16 mouse cellular contexts compared by ENCODE assay signal in genomic region chr9:66225737-66226485, GRCm38 (mm10).
A peak's percentile ranks its signal among the peaks of the same experiment; 100 is the strongest.
DNase-seq lines count a peak whose midpoint lies in the region; ATAC-seq and TF ChIP-seq lines count a peak whose summit lies in the region.
"Had no signal": no experiment of that assay in that cellular context is flagged by ENCODE, and none has a peak within 500 bp of the region (broad histone marks: within the 10 kb centered on the region; RNA-seq: fewer than 3 reads in every experiment).

No protein-coding gene starts in this region.

- no peak for TF ChIP-seq CTCF in stomach, postnatal 0 days (IDR thresholded peaks at IDR 0.05; ENCODE audit: low read depth)
- no peak for TF ChIP-seq CTCF in hindbrain, postnatal 0 days (IDR thresholded peaks at IDR 0.05; ENCODE audit: low read depth)

- no peak overlapping the region for H3K4me2 ChIP-seq in liver, embryonic 11.5 days
- no peak overlapping the region for H3K4me2 ChIP-seq in liver, embryonic 15.5 days
- H3K4me2 ChIP-seq in stomach, postnatal 0 days (replicated peaks; ENCODE audit: low read depth): no peak overlapping the region
- no peak overlapping the region for H3K4me2 ChIP-seq in hindbrain, postnatal 0 days (ENCODE audit: low read depth, low read length)
- H3K4me2 ChIP-seq: forebrain, embryonic 12.5 days; heart, embryonic 15.5 days; hindbrain, embryonic 13.5 days; kidney, embryonic 15.5 days; neural tube, embryonic 12.5 days had no signal

- peak; percentile 58 for DNase-seq in liver
- DNase-seq in liver, embryonic 11.5 days (ENCODE audit: low spot score): no peak
- DNase-seq in stomach, postnatal 0 days (ENCODE audit: low spot score): peak; percentile 58
- DNase-seq in hindbrain, postnatal 0 days (ENCODE audit: low spot score): no peak
- no peak for DNase-seq in kidney, adult 18-20 months
- DNase-seq: adrenal gland, postnatal 10 days; cerebellum, adult 8-10 months; heart, adult 11 months; thymus, postnatal 25 days had no signal

- H3K27me3 ChIP-seq in liver, embryonic 11.5 days (replicated peaks; ENCODE audit: control insufficient read depth, insufficient read depth, low read length): no peaks in the 10 kb centered on the region
- no peaks in the 10 kb centered on the region for H3K27me3 ChIP-seq in liver, embryonic 15.5 days
- no peaks in the 10 kb centered on the region for H3K27me3 ChIP-seq in stomach, postnatal 0 days (ENCODE audit: control insufficient read depth, insufficient read depth, low read length)
- no peaks in the 10 kb centered on the region for H3K27me3 ChIP-seq in hindbrain, postnatal 0 days (ENCODE audit: insufficient read depth, low read length)
- H3K27me3 ChIP-seq: forebrain, embryonic 12.5 days; heart, embryonic 15.5 days; hindbrain, embryonic 13.5 days; kidney, embryonic 15.5 days; neural tube, embryonic 12.5 days had no signal

- no peak overlapping the region for H3K9ac ChIP-seq in liver, embryonic 11.5 days (ENCODE audit: low read depth, low read length)
- no peak overlapping the region for H3K9ac ChIP-seq in liver, embryonic 15.5 days
- H3K9ac ChIP-seq in stomach, postnatal 0 days (ENCODE audit: low read length): no peak overlapping the region
- H3K9ac ChIP-seq in hindbrain, postnatal 0 days (replicated peaks; ENCODE audit: low read length): no peak overlapping the region
- H3K9ac ChIP-seq: forebrain, embryonic 12.5 days; heart, embryonic 15.5 days; hindbrain, embryonic 13.5 days; kidney, embryonic 15.5 days; neural tube, embryonic 12.5 days had no signal

- WGBS in liver, embryonic 11.5 days: 80% methylated on average over 5 of the region's 5 CpGs
- 62% methylated on average over 5 of the region's 5 CpGs for WGBS in liver, embryonic 15.5 days (ENCODE audit: insufficient replicate concordance)
- WGBS in stomach, postnatal 0 days: 54% methylated on average over 5 of the region's 5 CpGs
- 68% methylated on average over 5 of the region's 5 CpGs for WGBS in hindbrain, postnatal 0 days

- no peaks in the 10 kb centered on the region for H3K9me3 ChIP-seq in liver, embryonic 11.5 days (ENCODE audit: control insufficient read depth, low read length)
- H3K9me3 ChIP-seq in liver, embryonic 15.5 days (replicated peaks): no peaks in the 10 kb centered on the region
- no peaks in the 10 kb centered on the region for H3K9me3 ChIP-seq in stomach, postnatal 0 days (ENCODE audit: control insufficient read depth, low read length)
- H3K9me3 ChIP-seq in hindbrain, postnatal 0 days (ENCODE audit: low read length): no peaks in the 10 kb centered on the region
- H3K9me3 ChIP-seq: forebrain, embryonic 12.5 days; heart, embryonic 15.5 days; hindbrain, embryonic 13.5 days; kidney, embryonic 15.5 days; neural tube, embryonic 12.5 days had no signal

- H3K4me3 ChIP-seq in liver, embryonic 11.5 days (ENCODE audit: low read depth, low read length): no peak overlapping the region
- H3K4me3 ChIP-seq in liver, embryonic 15.5 days (replicated peaks): no peak overlapping the region
- no peak overlapping the region for H3K4me3 ChIP-seq in stomach, postnatal 0 days (ENCODE audit: low read depth, low read length)
- no peak overlapping the region for H3K4me3 ChIP-seq in hindbrain, postnatal 0 days (ENCODE audit: low read length)
- H3K4me3 ChIP-seq: forebrain, embryonic 12.5 days; heart, embryonic 15.5 days; hindbrain, embryonic 13.5 days; kidney, embryonic 15.5 days; neural tube, embryonic 12.5 days had no signal

- TF ChIP-seq EP300 in stomach, postnatal 0 days (optimal IDR thresholded peaks at IDR 0.05): no peak

- no peak for ATAC-seq in liver, embryonic 11.5 days (replicated peaks; ENCODE audit: low FRiP score)
- ATAC-seq in erythroid progenitor cell, adult 5-6 weeks (replicated peaks; ENCODE audit: low FRiP score, poor library complexity, severe bottlenecking): peak; percentile 78
- ATAC-seq in liver, embryonic 15.5 days (ENCODE audit: insufficient read depth): peak; percentile 72
- ATAC-seq in stomach, postnatal 0 days (ENCODE audit: low FRiP score, low TSS enrichment): peak; percentile 83
- ATAC-seq in hindbrain, postnatal 0 days: no peak

- H3K4me1 ChIP-seq in liver, embryonic 11.5 days (replicated peaks; ENCODE audit: control insufficient read depth, insufficient read depth, low read length): no peaks in the 10 kb centered on the region
- peaks cover 18% of the 10 kb centered on the region for H3K4me1 ChIP-seq in liver, embryonic 15.5 days (replicated peaks)
- no peaks in the 10 kb centered on the region for H3K4me1 ChIP-seq in stomach, postnatal 0 days (replicated peaks; ENCODE audit: control insufficient read depth, insufficient read depth)
- no peaks in the 10 kb centered on the region for H3K4me1 ChIP-seq in hindbrain, postnatal 0 days (ENCODE audit: insufficient read depth, low read length)
- H3K4me1 ChIP-seq: forebrain, embryonic 12.5 days; hindbrain, embryonic 13.5 days; kidney, embryonic 15.5 days; neural tube, embryonic 12.5 days had no signal

- H3K27ac ChIP-seq in liver, embryonic 11.5 days (ENCODE audit: low read depth, low read length): no peak overlapping the region
- H3K27ac ChIP-seq in liver, embryonic 15.5 days (replicated peaks): no peak overlapping the region
- peak overlapping the region; percentile 77 for H3K27ac ChIP-seq in stomach, postnatal 0 days (replicated peaks)
- H3K27ac ChIP-seq in hindbrain, postnatal 0 days: no peak overlapping the region
- H3K27ac ChIP-seq: forebrain, embryonic 12.5 days; heart, embryonic 15.5 days; hindbrain, embryonic 13.5 days; kidney, embryonic 15.5 days; neural tube, embryonic 12.5 days had no signal

- no peaks in the 10 kb centered on the region for H3K36me3 ChIP-seq in liver, embryonic 11.5 days (ENCODE audit: control insufficient read depth, insufficient read depth, low read length)
- H3K36me3 ChIP-seq in liver, embryonic 15.5 days (replicated peaks): peaks cover 6% of the 10 kb centered on the region
- no peaks in the 10 kb centered on the region for H3K36me3 ChIP-seq in stomach, postnatal 0 days (ENCODE audit: control insufficient read depth, insufficient read depth, low read length)
- no peaks in the 10 kb centered on the region for H3K36me3 ChIP-seq in hindbrain, postnatal 0 days (ENCODE audit: insufficient read depth, low read length)
- H3K36me3 ChIP-seq: forebrain, embryonic 12.5 days; heart, embryonic 15.5 days; hindbrain, embryonic 13.5 days; kidney, embryonic 15.5 days; neural tube, embryonic 12.5 days had no signal

Comparison
In these comparisons a context has a peak if more than half of its experiments do, and no peak if none do; other contexts are left out.
1. DNase-seq: peak in liver (single experiment) and stomach, postnatal 0 days (single experiment); none in liver, embryonic 11.5 days (single experiment), hindbrain, postnatal 0 days (single experiment) and kidney, adult 18-20 months (single experiment).
2. ATAC-seq: peak in erythroid progenitor cell, adult 5-6 weeks (single experiment), liver, embryonic 15.5 days (single experiment) and stomach, postnatal 0 days (single experiment); none in liver, embryonic 11.5 days (single experiment) and hindbrain, postnatal 0 days (single experiment).